Mouse (Mus musculus) midbrain, embryonic 14.5 days (tissue): ENCODE data around the gene Ubb. TPM values are rescaled to one million over a fixed set of nuclear protein-coding genes. Genes with fewer than 3 reads are reported as not detected.

Source experiments
- ATAC-seq: fragments of 200-750 bp; cut with Nextera tagmentation; 2 replicates; pipeline ENCODE4 v1.8.0; 2017; ENCODE audit warnings: moderate number of reproducible peaks, moderate library complexity; ENCODE audit not compliant: low FRiP score, low TSS enrichment
- DNase-seq: peaks from one replicate; pipeline ENCODE4 v3.0.0-alpha.2; 2015
- H3K27ac ChIP-seq: fragments of 300-500 bp; sonication (generic); replicated peaks from 2 replicates; pipeline ENCODE4 v1.5.1; 2014; ENCODE audit warnings: mild to moderate bottlenecking, low read depth, low read length, moderate library complexity
- H3K27me3 ChIP-seq: fragments of 300-500 bp; sonication (generic); 2 replicates; pipeline ENCODE4 v1.6.1; 2014; ENCODE audit warnings: low read length, control low read depth, mixed read lengths; ENCODE audit not compliant: control insufficient read depth, insufficient read depth
- H3K36me3 ChIP-seq: fragments of 300-500 bp; sonication (generic); 2 replicates; pipeline ENCODE4 v1.6.1; 2014; ENCODE audit warnings: low read length, control low read depth; ENCODE audit not compliant: control insufficient read depth, insufficient read depth
- H3K4me1 ChIP-seq: fragments of 300-500 bp; sonication (generic); 2 replicates; pipeline ENCODE4 v1.6.1; 2014; ENCODE audit warnings: mild to moderate bottlenecking, antibody characterized with exemption, low read length, control low read depth; ENCODE audit not compliant: control insufficient read depth, insufficient read depth
- H3K4me2 ChIP-seq: fragments of 300-500 bp; sonication (generic); 2 replicates; pipeline ENCODE4 v1.6.1; 2014; ENCODE audit warnings: mild to moderate bottlenecking, low read length, moderate library complexity
- H3K4me3 ChIP-seq: fragments of 300-500 bp; sonication (generic); replicated peaks from 2 replicates; pipeline ENCODE4 v1.5.1; 2014; ENCODE audit warnings: low read depth, low read length
- H3K9ac ChIP-seq: fragments of 300-500 bp; sonication (generic); replicated peaks from 2 replicates; pipeline ENCODE4 v1.6.1; 2014; ENCODE audit warnings: mild to moderate bottlenecking, low read length, moderate library complexity
- H3K9me3 ChIP-seq: fragments of 300-500 bp; sonication (generic); 2 replicates; pipeline ENCODE4 v1.6.1; 2016; ENCODE audit warnings: low read length, control low read depth, mixed read lengths; ENCODE audit not compliant: control insufficient read depth
- WGBS: fragments of 180-500 bp; shearing (Covaris S2); extraction: QIAGEN DNeasy Blood & Tissue Kit; methylation state at CpG from one replicate; pipeline ENCODE4 v1.1.7; 2014; 5-methylcytosine and 5-hydroxymethylcytosine counted together
- polyA plus RNA-seq: library from polyadenylated mRNA; unstranded; fragments of >200 nt; fragmentation: Nextera tagmentation; extraction: Ambion mirVana; gene quantifications from 2 replicates; pipeline ENCODE4 v1.2.1, GENCODE M21; 2014

Gene Ubb
- polyA plus RNA-seq, 1 experiment from 2014 or later: 4,878 TPM

DNA sequence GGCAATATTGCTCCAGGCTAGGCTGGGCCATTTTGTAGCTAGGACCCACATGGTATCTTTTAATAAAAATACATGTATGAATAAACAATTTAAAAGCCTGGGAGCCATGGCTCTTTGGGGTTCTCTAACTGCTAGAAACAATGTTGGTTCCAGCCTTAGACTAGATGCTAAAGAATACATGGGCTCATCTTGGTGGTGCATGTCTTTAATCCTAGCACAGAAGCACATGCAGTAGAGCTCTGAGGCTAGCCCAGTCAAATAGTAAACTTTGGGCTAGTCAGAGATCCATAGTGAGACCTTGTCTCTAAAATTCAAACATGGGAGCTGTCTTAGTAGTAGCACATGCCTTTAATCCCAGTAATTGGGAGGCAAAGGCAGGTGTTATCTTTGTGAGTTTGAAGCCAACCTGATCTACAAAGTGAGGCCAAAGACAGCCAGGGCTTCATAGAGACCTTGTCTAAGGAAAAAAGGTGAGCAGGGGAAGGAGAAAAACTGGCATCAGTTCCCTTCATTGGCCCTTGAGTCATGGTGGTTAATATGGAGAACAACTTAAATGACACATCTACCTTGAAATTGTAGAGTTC is 4.1 kb downstream of the Ubb start:
- no peak overlapping the region for H3K9ac ChIP-seq
- peak overlapping the region; percentile 48 for H3K4me3 ChIP-seq

GRCm38 (mm10) chr11:62555896-62556412 is 5.0 kb downstream of the Ubb start:
- no peak overlapping the region for H3K4me3 ChIP-seq
- peaks cover 29% of the 10 kb centered on the region for H3K4me1 ChIP-seq
- no peak for DNase-seq
- no peak overlapping the region for H3K9ac ChIP-seq
- H3K4me2 ChIP-seq: no peak overlapping the region
- no peaks in the 10 kb centered on the region for H3K9me3 ChIP-seq
- no peaks in the 10 kb centered on the region for H3K27me3 ChIP-seq
- no peak for ATAC-seq
- H3K36me3 ChIP-seq: peaks cover 22% of the 10 kb centered on the region
- no peak overlapping the region for H3K27ac ChIP-seq

More for the DNA sequence above, 4.1 kb downstream of the Ubb start:
- H3K9me3 ChIP-seq: no peaks in the 10 kb centered on the region
- DNase-seq (no peak), ATAC-seq (no peak)
- H3K27ac ChIP-seq: no peak overlapping the region
- peaks cover 22% of the 10 kb centered on the region for H3K36me3 ChIP-seq
- H3K4me1 ChIP-seq: peaks cover 29% of the 10 kb centered on the region
- no peaks in the 10 kb centered on the region for H3K27me3 ChIP-seq
- H3K4me2 ChIP-seq: peak overlapping the region; percentile 98

GRCm38 (mm10) chr11:62557205-62557604 is 6.2 kb downstream of the Ubb start:
- Histone ChIP-seq H3K4me2 (no peak overlapping the region), H3K4me3 (no peak overlapping the region), H3K4me1 (peaks cover 29% of the 10 kb centered on the region), H3K36me3 (peaks cover 22% of the 10 kb centered on the region), H3K27me3 (no peaks in the 10 kb centered on the region), H3K9ac (no peak overlapping the region), H3K9me3 (no peaks in the 10 kb centered on the region), H3K27ac (no peak overlapping the region)
- no peak for DNase-seq
- ATAC-seq: no peak
- WGBS: 78% methylated on average over 5 of the region's 5 CpGs

- no peak for DNase-seq
- no peak for ATAC-seq
- Histone ChIP-seq H3K4me2 (no peak overlapping the region), H3K36me3 (peaks cover 19% of the 10 kb centered on the region), H3K9ac (no peak overlapping the region), H3K4me3 (no peak overlapping the region), H3K4me1 (peaks cover 29% of the 10 kb centered on the region), H3K27me3 (no peaks in the 10 kb centered on the region), H3K27ac (no peak overlapping the region), H3K9me3 (no peaks in the 10 kb centered on the region)
- 75% methylated on average over 2 of the region's 2 CpGs for WGBS
Observed at GRCm38 (mm10) chr11:62558152-62558551, 7.2 kb downstream of the Ubb start.

DNA sequence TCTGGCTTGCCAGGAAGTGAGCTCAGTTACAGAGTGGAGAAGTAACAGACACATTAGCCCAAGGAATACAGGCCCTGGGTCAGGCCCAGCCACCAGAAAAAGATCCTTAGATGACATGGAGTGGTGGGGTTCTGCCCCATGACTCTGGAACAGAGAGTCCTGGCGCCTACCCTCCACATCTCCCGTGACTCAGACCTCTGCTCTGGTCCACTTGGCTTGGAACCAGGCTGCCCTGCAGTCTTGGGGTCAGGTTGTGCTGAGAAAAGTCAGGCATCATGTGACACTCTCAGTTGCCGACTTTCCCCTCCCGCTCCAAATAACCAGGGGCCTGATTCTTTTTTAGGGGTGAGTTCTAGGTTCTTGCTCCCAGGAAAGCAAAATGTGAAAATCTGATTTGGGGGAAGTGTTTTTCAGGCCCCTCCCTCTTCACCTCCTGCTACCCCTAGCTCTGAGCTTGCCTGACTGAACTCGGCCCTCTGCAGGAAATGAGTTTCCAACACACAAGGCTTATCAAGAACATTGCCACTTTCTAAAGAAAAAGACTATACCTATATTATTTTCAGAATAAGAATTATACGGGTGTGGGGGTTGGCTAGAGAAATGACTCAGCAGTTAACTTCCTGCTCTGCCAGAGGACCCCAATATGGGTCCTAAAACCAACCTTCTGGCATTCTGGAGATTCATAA is 8.1 kb downstream of the Ubb start:
- Histone ChIP-seq H3K9ac (no peak overlapping the region), H3K4me1 (peaks cover 20% of the 10 kb centered on the region), H3K4me2 (no peak overlapping the region), H3K36me3 (peaks cover 10% of the 10 kb centered on the region), H3K27me3 (no peaks in the 10 kb centered on the region), H3K27ac (no peak overlapping the region), H3K4me3 (no peak overlapping the region), H3K9me3 (no peaks in the 10 kb centered on the region)
- DNase-seq: no peak
- 73% methylated on average over 6 of the region's 6 CpGs for WGBS
- ATAC-seq: no peak

GRCm38 (mm10) chr11:62560463-62561016 is 9.6 kb downstream of the Ubb start:
- Histone ChIP-seq H3K27me3 (no peaks in the 10 kb centered on the region), H3K4me3 (peak overlapping the region; percentile 19), H3K9me3 (no peaks in the 10 kb centered on the region), H3K4me1 (peaks cover 6% of the 10 kb centered on the region; the same call in 1 of the 2 replicates), H3K27ac (no peak overlapping the region), H3K4me2 (peak overlapping the region; percentile 51), H3K36me3 (0 out of 2 replicates have a peak, but pooled peaks cover 3% of the 10 kb centered on the region), H3K9ac (no peak overlapping the region)
- WGBS: 37% methylated on average over 43 of the region's 43 CpGs
- ATAC-seq: no peak
- peak; percentile 32 for DNase-seq

DNA sequence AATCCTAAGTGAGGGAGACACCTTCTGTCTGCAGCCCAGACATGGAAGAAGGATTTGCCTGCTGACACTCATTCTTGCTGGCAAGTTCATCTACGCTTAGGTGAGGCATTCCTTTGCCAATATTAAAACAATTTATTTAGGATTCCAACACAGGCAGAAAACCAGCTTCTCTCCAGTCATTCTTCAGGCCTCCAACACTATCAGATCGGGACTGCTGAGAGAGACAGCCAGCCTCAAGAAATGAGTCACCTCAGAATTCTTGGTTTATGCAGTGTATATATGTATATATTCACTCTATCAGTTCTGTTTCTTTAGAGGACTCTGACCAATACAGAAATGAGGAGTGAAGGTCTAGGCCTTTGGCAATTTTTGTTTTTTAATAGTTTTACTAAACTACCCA is 12.6 kb downstream of the Ubb start:
- 89% methylated on average over 2 of the region's 2 CpGs for WGBS
- no peak overlapping the region for H3K4me2 ChIP-seq
- H3K27me3 ChIP-seq: no peaks in the 10 kb centered on the region
- no peak overlapping the region for H3K4me3 ChIP-seq
- H3K36me3 ChIP-seq: no peaks in the 10 kb centered on the region
- no peak overlapping the region for H3K27ac ChIP-seq
- DNase-seq (no peak), ATAC-seq (no peak)
- no peaks in the 10 kb centered on the region for H3K9me3 ChIP-seq
- H3K9ac ChIP-seq: no peak overlapping the region
- no peaks in the 10 kb centered on the region for H3K4me1 ChIP-seq

DNA sequence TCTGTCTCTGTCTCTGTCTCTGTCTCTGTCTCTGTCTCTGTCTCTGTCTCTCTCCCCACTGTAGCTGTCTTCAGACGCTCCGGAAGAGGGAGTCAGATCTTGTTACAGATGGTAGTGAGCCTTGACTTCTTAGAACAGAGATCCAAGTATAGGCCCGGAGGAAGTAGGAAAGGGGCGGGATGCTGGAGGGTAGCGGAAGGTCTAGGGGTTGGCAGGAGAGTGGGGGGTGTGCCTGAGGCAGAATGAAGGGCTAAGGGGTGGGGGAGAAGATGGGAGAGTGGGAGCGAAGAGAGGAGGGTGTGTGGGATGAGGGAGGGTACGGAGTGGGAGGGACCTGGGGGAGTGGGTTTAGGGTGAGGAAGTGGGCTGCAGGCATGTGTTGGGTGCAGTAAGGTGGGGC is 14.8 kb downstream of the Ubb start:
- ATAC-seq: no peak
- 78% methylated on average over 7 of the region's 7 CpGs for WGBS
- H3K27me3 ChIP-seq: no peaks in the 10 kb centered on the region
- H3K4me2 ChIP-seq: no peak overlapping the region
- no peaks in the 10 kb centered on the region for H3K4me1 ChIP-seq
- no peak overlapping the region for H3K4me3 ChIP-seq
- H3K27ac ChIP-seq: no peak overlapping the region
- DNase-seq: no peak
- H3K9me3 ChIP-seq: no peaks in the 10 kb centered on the region
- H3K9ac ChIP-seq: no peak overlapping the region
- H3K36me3 ChIP-seq: no peaks in the 10 kb centered on the region

DNA sequence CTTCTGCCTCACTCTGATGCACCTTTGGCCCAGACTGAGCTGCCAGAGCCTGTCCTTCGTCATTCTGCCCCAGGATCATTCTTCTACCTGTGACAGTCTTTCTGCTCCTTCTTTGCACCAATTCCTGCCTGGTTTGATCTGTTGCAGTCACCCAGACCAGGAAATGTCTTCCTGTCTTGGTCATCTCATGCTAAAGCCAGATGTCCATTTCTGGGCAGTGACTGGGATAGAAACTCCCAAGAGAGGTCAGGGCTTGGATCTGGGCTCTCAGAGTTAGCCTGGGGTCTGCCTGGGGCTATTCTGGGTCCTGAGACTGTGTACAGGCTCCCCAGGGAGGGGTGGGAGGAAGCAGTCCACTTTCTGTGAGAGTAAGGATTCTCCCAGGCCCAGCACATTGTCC is 15.2 kb downstream of the Ubb start:
- no peak overlapping the region for H3K4me3 ChIP-seq
- DNase-seq (no peak), ATAC-seq (no peak)
- H3K9me3 ChIP-seq: no peaks in the 10 kb centered on the region
- no peak overlapping the region for H3K4me2 ChIP-seq
- WGBS: 75% methylated on average over 1 of the region's 1 CpGs
- H3K27me3 ChIP-seq: no peaks in the 10 kb centered on the region
- H3K4me1 ChIP-seq: no peaks in the 10 kb centered on the region
- no peak overlapping the region for H3K27ac ChIP-seq
- no peaks in the 10 kb centered on the region for H3K36me3 ChIP-seq
- H3K9ac ChIP-seq: no peak overlapping the region
